Mouse (Mus musculus) E14TG2a.4 (cell line): ENCODE measurements around the gene Hist1h1t.

Source experiments
- CTCF ChIP-seq: conservative IDR thresholded peaks from 2 replicates; pipeline ENCODE4 v1.5.1; 2014; ENCODE audit warnings: low read length
- NANOG ChIP-seq: IDR thresholded peaks from 2 replicates; pipeline ENCODE4 v1.6.1; 2014; ENCODE audit warnings: borderline replicate concordance, low read length, mixed read lengths
- POU5F1 ChIP-seq: IDR thresholded peaks from 2 replicates; pipeline ENCODE4 v1.6.1; 2014; ENCODE audit warnings: low read length, borderline replicate concordance

GRCm38 (mm10) chr13:23737091-23737490 lies 41.5 kb downstream of the Hist1h1t start:
- TF ChIP-seq CTCF (no peak), NANOG (no peak), POU5F1 (no peak)
